8 mouse cellular contexts compared by ENCODE assay signal in genomic region chr11:3202231-3202701, GRCm38 (mm10). TPM values are rescaled to one million over a fixed set of nuclear protein-coding genes. Genes with fewer than 3 reads are reported as not detected.
DNase-seq lines count a peak whose midpoint lies in the region; ATAC-seq lines count a peak whose summit lies in the region.

Gene Eif4enif1, plus strand, starts transcription at chr11:3202392.

- under 1% methylated on average over 45 of the region's 57 CpGs for WGBS in hindbrain, embryonic 12.5 days

- peaks cover 20% of the 10 kb centered on the region for H3K36me3 ChIP-seq in hindbrain, embryonic 12.5 days

- peak; percentile 69 for ATAC-seq in hindbrain, embryonic 12.5 days (ENCODE audit: low FRiP score)

- peak within 1 kb of the TSS; percentile 46 for H3K9ac ChIP-seq in hindbrain, embryonic 12.5 days

- H3K4me2 ChIP-seq in hindbrain, embryonic 12.5 days (replicated peaks), result peak within 1 kb of the TSS; percentile 38

- no peaks in the 10 kb centered on the region for H3K9me3 ChIP-seq in hindbrain, embryonic 12.5 days (replicated peaks)

- H3K27me3 ChIP-seq in hindbrain, embryonic 12.5 days, result no peaks in the 10 kb centered on the region

- H3K4me1 ChIP-seq in hindbrain, embryonic 12.5 days, result 0 out of 2 replicates have a peak, but pooled peaks cover 3% of the 10 kb centered on the region

- peak within 1 kb of the TSS; percentile 36 for H3K4me3 ChIP-seq in hindbrain, embryonic 12.5 days

- peak; percentile 95 for DNase-seq in Muller cell, postnatal 12 days (ENCODE audit: inconsistent ontology term)
- peak; percentile 93 for DNase-seq in cerebellum, adult 9-11 months
- DNase-seq in frontal cortex, postnatal 10 days (ENCODE audit: low spot score in 2 of 2), result peak; percentile 86 to 90
- DNase-seq in layer of hippocampus, postnatal 14 days (ENCODE audit: low spot score in 2 of 2), result peak; percentile 92 to 96
- peak; percentile 89 for DNase-seq in lung, postnatal 14 days
- DNase-seq in retina, adult 2 months (ENCODE audit: low read depth, low spot score), result peak; percentile 77
- DNase-seq in thymus, postnatal 36 days, result peak; percentile 87 to 88

- H3K27ac ChIP-seq in hindbrain, embryonic 12.5 days, result peak within 1 kb of the TSS; percentile 35

RNA-seq across cellular contexts. Expression of gene Eif4enif1, which starts in this region (rescaled TPM):
- polyA plus RNA-seq in hindbrain, embryonic 12.5 days (2016; fragmentation: Nextera tagmentation; extraction: Ambion mirVana), result 58.8 and 64.6 TPM in 2 replicates
- total RNA-seq in layer of hippocampus, postnatal 14 days (2021), result 10 to 100 TPM; 61.5 to 66.1 TPM

Comparison
In these comparisons a context has a peak if more than half of its experiments do, and no peak if none do; other contexts are left out.
1. Peak in every context shown above with its lines: DNase-seq, ATAC-seq, H3K4me3 ChIP-seq and H3K27ac ChIP-seq.